Mouse (Mus musculus) embryonic fibroblast, embryonic 13.5 days (primary cell): Measurements from ENCODE around the gene Ubash3b. TPM values are rescaled to one million over a fixed set of nuclear protein-coding genes. Genes with fewer than 3 reads are reported as not detected.

Experiments
- H3K27ac ChIP-seq: 2 replicates; pipeline ENCODE4 v1.5.1; 2012; ENCODE audit warnings: low read length, control low read depth, inconsistent platforms; ENCODE audit not compliant: insufficient read depth
- H3K4me1 ChIP-seq: 2 replicates; pipeline ENCODE4 v1.6.1; 2011; ENCODE audit warnings: low read length; ENCODE audit not compliant: control insufficient read depth, insufficient read depth
- H3K4me3 ChIP-seq: 2 replicates; pipeline ENCODE4 v1.5.1; 2011; ENCODE audit warnings: mild to moderate bottlenecking, control low read depth, low read length; ENCODE audit not compliant: insufficient read depth
- CTCF ChIP-seq: IDR thresholded peaks from 2 replicates; pipeline ENCODE4 v1.5.1; 2011; ENCODE audit warnings: mild to moderate bottlenecking, control low read depth, low read length, moderate library complexity, borderline replicate concordance; ENCODE audit not compliant: insufficient read depth
- POLR2A ChIP-seq: IDR thresholded peaks from 2 replicates; pipeline ENCODE4 v1.6.1; 2011; ENCODE audit warnings: low read depth, mild to moderate bottlenecking, control low read depth, low read length, moderate library complexity
- polyA plus RNA-seq: library from polyadenylated mRNA; stranded (reverse); fragments of >200 nt; gene quantifications from 2 replicates; pipeline ENCODE4 v1.2.4, GENCODE M21; 2011; ENCODE audit warnings: low read depth; ENCODE audit not compliant: missing spikeins, insufficient read length

Ubash3b gene
- polyA plus RNA-seq, 1 experiment = 4.2 TPM

GRCm38 (mm10) chr9:41136691-41137467 lies 24.6 kb downstream of the Ubash3b start:
- Histone ChIP-seq H3K27ac (no peak overlapping the region), H3K4me1 (no peaks in the 10 kb centered on the region), H3K4me3 (no peak overlapping the region)
- no peak for TF ChIP-seq CTCF
- TF ChIP-seq POLR2A = no peak

GRCm38 (mm10) chr9:41136273-41136672 lies 25.2 kb downstream of the Ubash3b start:
- no peak overlapping the region for H3K27ac ChIP-seq
- no peaks in the 10 kb centered on the region for H3K4me1 ChIP-seq
- no peak for TF ChIP-seq POLR2A
- TF ChIP-seq CTCF = no peak
- H3K4me3 ChIP-seq = no peak overlapping the region

- TF ChIP-seq POLR2A (no peak), CTCF (no peak)
- H3K27ac ChIP-seq = no peak overlapping the region
- H3K4me1 ChIP-seq = no peaks in the 10 kb centered on the region
- no peak overlapping the region for H3K4me3 ChIP-seq
Measured at GRCm38 (mm10) chr9:41134907-41135306, 26.6 kb downstream of the Ubash3b start.

- Histone ChIP-seq H3K27ac (no peak overlapping the region), H3K4me1 (no peaks in the 10 kb centered on the region), H3K4me3 (no peak overlapping the region)
- TF ChIP-seq POLR2A = no peak
- no peak for TF ChIP-seq CTCF
Measured at GRCm38 (mm10) chr9:41130563-41130962, 30.9 kb downstream of the Ubash3b start.

- H3K4me3 ChIP-seq = no peak overlapping the region
- no peak for TF ChIP-seq CTCF
- no peak for TF ChIP-seq POLR2A
- H3K4me1 ChIP-seq = no peaks in the 10 kb centered on the region
- H3K27ac ChIP-seq = no peak overlapping the region
Measured at GRCm38 (mm10) chr9:41129802-41130480, 31.6 kb downstream of the Ubash3b start.

GRCm38 (mm10) chr9:41129273-41129672 lies 32.2 kb downstream of the Ubash3b start:
- TF ChIP-seq CTCF (no peak), POLR2A (no peak)
- H3K27ac ChIP-seq = no peak overlapping the region
- H3K4me1 ChIP-seq = no peaks in the 10 kb centered on the region
- no peak overlapping the region for H3K4me3 ChIP-seq

GRCm38 (mm10) chr9:41126723-41127122 lies 34.8 kb downstream of the Ubash3b start:
- no peak overlapping the region for H3K4me3 ChIP-seq
- no peak overlapping the region for H3K27ac ChIP-seq
- H3K4me1 ChIP-seq = no peaks in the 10 kb centered on the region
- TF ChIP-seq POLR2A = no peak
- no peak for TF ChIP-seq CTCF

- no peak overlapping the region for H3K4me3 ChIP-seq
- no peaks in the 10 kb centered on the region for H3K4me1 ChIP-seq
- TF ChIP-seq CTCF (no peak), POLR2A (no peak)
- H3K27ac ChIP-seq = no peak overlapping the region
Measured at GRCm38 (mm10) chr9:41124305-41124704, 37.2 kb downstream of the Ubash3b start.

GRCm38 (mm10) chr9:41122390-41123110 lies 38.9 kb downstream of the Ubash3b start:
- Histone ChIP-seq H3K4me1 (no peaks in the 10 kb centered on the region), H3K4me3 (no peak overlapping the region), H3K27ac (no peak overlapping the region)
- TF ChIP-seq CTCF (no peak), POLR2A (no peak)
